Mouse (Mus musculus): Measurements from ENCODE around the gene Adnp. TPM values are rescaled to one million over a fixed set of nuclear protein-coding genes. Genes with fewer than 3 reads are reported as not detected.

Adnp gene
- polyA plus RNA-seq, 1 experiment, result 10.8 TPM

GRCm38 (mm10) chr2:168143794-168144193 is 63.1 kb downstream of the Adnp start:
- 78% methylated on average over 5 of the region's 5 CpGs for WGBS
- H3K4me1 ChIP-seq (ENCODE audit: control insufficient read depth, insufficient read depth, low read length), result no peaks in the 10 kb centered on the region
- H3K4me3 ChIP-seq (replicated peaks; ENCODE audit: control insufficient read depth, low read depth, low read length), result no peak overlapping the region
- H3K27ac ChIP-seq (ENCODE audit: control insufficient read depth, insufficient read depth, low read depth, low read length, poor library complexity), result no peak overlapping the region
- TF ChIP-seq CTCF (IDR thresholded peaks at IDR 0.05; ENCODE audit: control insufficient read depth, insufficient read depth, low read length), result no peak

GRCm38 (mm10) chr2:168137161-168137560 is 69.8 kb downstream of the Adnp start:
- Histone ChIP-seq H3K4me3 (replicated peaks; ENCODE audit: control insufficient read depth, low read depth, low read length) (no peak overlapping the region), H3K27ac (ENCODE audit: control insufficient read depth, insufficient read depth, low read depth, low read length, poor library complexity) (no peak overlapping the region), H3K4me1 (ENCODE audit: control insufficient read depth, insufficient read depth, low read length) (no peaks in the 10 kb centered on the region)
- WGBS, result 89% methylated on average over 15 of the region's 15 CpGs
- no peak for TF ChIP-seq POLR2A (IDR thresholded peaks at IDR 0.05; ENCODE audit: borderline replicate concordance, control insufficient read depth, low read depth, low read length)
- TF ChIP-seq CTCF (IDR thresholded peaks at IDR 0.05; ENCODE audit: control insufficient read depth, insufficient read depth, low read length), result no peak

Other genes with a start within 250 kb of the Adnp start
- 24.0 and 49.2 TPM in 2 replicates for gene Ripor3, start 196.5 kb downstream of the Adnp start, polyA plus RNA-seq (2011; ENCODE audit: insufficient read depth, insufficient read length, low replicate concordance, missing spikeins)
- gene Pard6b, start 126.1 kb downstream of the Adnp start, polyA plus RNA-seq (2011; ENCODE audit: insufficient read depth, insufficient read length, low replicate concordance, missing spikeins), result 0.29 TPM in 1 of 2 replicates, not detected in the other
- gene Gm20716, start 23.3 kb upstream of the Adnp start, polyA plus RNA-seq (2011; ENCODE audit: insufficient read depth, insufficient read length, low replicate concordance, missing spikeins), result 18.3 and 20.2 TPM in 2 replicates
- gene Dpm1, start 23.5 kb upstream of the Adnp start, polyA plus RNA-seq (2011; ENCODE audit: insufficient read depth, insufficient read length, low replicate concordance, missing spikeins), result 20.1 and 59.2 TPM in 2 replicates
- gene Mocs3, start 23.5 kb upstream of the Adnp start, polyA plus RNA-seq (2011; ENCODE audit: insufficient read depth, insufficient read length, low replicate concordance, missing spikeins), result 1.1 and 5.1 TPM in 2 replicates
- gene Kcng1, start 74.6 kb upstream of the Adnp start, polyA plus RNA-seq (2011; ENCODE audit: insufficient read depth, insufficient read length, low replicate concordance, missing spikeins), result not detected in 2 replicates